Mouse (Mus musculus) adrenal gland (tissue): ENCODE data around the gene Tex26.

Experiments used
- intact Hi-C: fragments of 180-260 bp; cut with DNase I; formaldehyde crosslinking; loops from one replicate; pipeline ENCODE4 v1.15.1; 2025

Tex26 gene

GRCm38 (mm10) chr5:149433618-149434017 lies 5.8 kb upstream of the Tex26 start:
- intact Hi-C loops = no loop called here

- intact Hi-C loops = no loop called here
These were observed 5.2 kb upstream of the Tex26 start for GRCm38 (mm10) chr5:149434141-149434690.

- intact Hi-C loops = no loop called here
These were observed 2.9 kb upstream of the Tex26 start for GRCm38 (mm10) chr5:149436541-149436940.

- intact Hi-C loops = no loop called here
These were observed 2.3 kb upstream of the Tex26 start for GRCm38 (mm10) chr5:149437150-149437549.

GRCm38 (mm10) chr5:149440180-149440573 lies 717 bp downstream of the Tex26 start:
- intact Hi-C loops = no loop called here

GRCm38 (mm10) chr5:149441646-149442276 lies 2.3 kb downstream of the Tex26 start:
- intact Hi-C loops = no loop called here

- intact Hi-C loops = no loop called here
These were observed 2.8 kb downstream of the Tex26 start for GRCm38 (mm10) chr5:149442277-149442660.

GRCm38 (mm10) chr5:149444451-149444850 lies 5.0 kb downstream of the Tex26 start:
- intact Hi-C loops = no loop called here

GRCm38 (mm10) chr5:149446495-149446894 lies 7.0 kb downstream of the Tex26 start:
- intact Hi-C loops = no loop called here

GRCm38 (mm10) chr5:149447733-149448132 lies 8.3 kb downstream of the Tex26 start:
- intact Hi-C loops = no loop called here

- intact Hi-C loops = no loop called here
These were observed 9.9 kb downstream of the Tex26 start for GRCm38 (mm10) chr5:149449406-149449805.

GRCm38 (mm10) chr5:149451209-149451681 lies 11.8 kb downstream of the Tex26 start:
- intact Hi-C loops = no loop called here

- intact Hi-C loops = loop anchor here (1.0 kb wide), 1 partner anchor 70 kb away; no protein-coding TSS in a partner anchor
These were observed 14.8 kb downstream of the Tex26 start for GRCm38 (mm10) chr5:149454281-149454680.

GRCm38 (mm10) chr5:149456544-149456943 lies 17.1 kb downstream of the Tex26 start:
- intact Hi-C loops = no loop called here

GRCm38 (mm10) chr5:149462071-149462470 lies 22.6 kb downstream of the Tex26 start:
- intact Hi-C loops = no loop called here

GRCm38 (mm10) chr5:149465305-149465704 lies 25.8 kb downstream of the Tex26 start:
- intact Hi-C loops = no loop called here

- intact Hi-C loops = no loop called here
These were observed 34.7 kb downstream of the Tex26 start for GRCm38 (mm10) chr5:149474142-149474541.

GRCm38 (mm10) chr5:149474701-149475468 lies 35.4 kb downstream of the Tex26 start:
- intact Hi-C loops = no loop called here

- intact Hi-C loops = no loop called here
These were observed 42.5 kb downstream of the Tex26 start for GRCm38 (mm10) chr5:149481920-149482319.

- intact Hi-C loops = no loop called here
These were observed 44.0 kb downstream of the Tex26 start for GRCm38 (mm10) chr5:149483321-149484052.

- intact Hi-C loops = no loop called here
These were observed 44.8 kb downstream of the Tex26 start for GRCm38 (mm10) chr5:149484270-149484669.

GRCm38 (mm10) chr5:149485447-149485846 lies 46.0 kb downstream of the Tex26 start:
- intact Hi-C loops = loop anchor here (5.0 kb wide), 1 partner anchor 37 kb away; no protein-coding TSS in a partner anchor
